Mouse (Mus musculus) liver, adult 2 months (tissue): Measurements from ENCODE around the gene Ppp1r1b.

Source experiments
- CTCF ChIP-seq: fragments of 200-500 bp; IDR thresholded peaks from 2 replicates; pipeline ENCODE4 v1.5.1; 2011; ENCODE audit warnings: low read depth, low read length, control low read depth
- POLR2A ChIP-seq: fragments of 200-500 bp; IDR thresholded peaks from 2 replicates; pipeline ENCODE4 v1.6.1; 2011; ENCODE audit warnings: low read length, control low read depth; ENCODE audit not compliant: insufficient read depth; ENCODE audit errors: extremely low read depth

DNA sequence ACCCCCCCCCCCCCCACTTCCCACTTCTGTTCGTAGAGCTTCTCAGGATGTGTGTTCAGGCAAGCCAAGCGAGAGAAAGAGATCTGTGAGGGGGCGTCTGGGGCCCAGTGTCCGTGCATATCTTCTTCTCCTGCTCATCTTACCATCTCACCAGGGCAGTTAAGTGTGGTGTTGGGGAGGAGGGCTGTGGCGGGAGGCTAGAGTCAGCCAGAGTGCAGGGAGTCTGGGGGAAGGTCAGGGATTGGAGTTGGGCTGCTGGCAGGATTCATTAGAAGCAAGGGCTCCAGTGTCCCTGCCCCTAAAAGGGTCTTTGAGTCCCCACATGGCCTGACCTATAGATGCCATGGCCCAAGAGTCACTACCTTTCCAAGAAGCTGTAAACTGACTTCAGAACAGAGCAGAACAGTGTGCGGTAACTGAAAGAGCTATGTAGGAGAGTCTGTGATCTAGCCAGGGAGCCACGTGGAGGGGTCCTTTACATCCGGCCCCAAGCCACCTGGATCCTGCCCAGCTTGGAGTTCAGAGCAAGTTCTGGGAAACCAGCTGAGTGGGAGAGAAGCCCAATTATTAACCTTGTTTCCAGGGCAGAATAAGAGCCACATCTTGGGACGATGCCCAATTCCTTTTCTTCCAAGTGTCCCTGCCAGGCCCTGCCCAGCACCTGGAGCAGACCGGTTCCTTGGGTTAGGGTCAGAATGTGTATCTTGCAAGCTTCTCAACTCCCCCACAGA, 24.9 kb upstream of the Ppp1r1b start:
- TF ChIP-seq POLR2A = no peak
- no peak for TF ChIP-seq CTCF
